In genomic region chrX:159371831-159372752, GRCm38 (mm10) we compare ENCODE assay signal across 8 mouse cellular contexts. TPM values are rescaled to one million over a fixed set of nuclear protein-coding genes. Genes with fewer than 3 reads are reported as not detected.
A peak's percentile ranks its signal among the peaks of the same experiment; 100 is the strongest.
DNase-seq lines count a peak whose midpoint lies in the region; ATAC-seq lines count a peak whose summit lies in the region.

TSS of gene Eif1ax (plus strand) at chrX:159372178.

- no peaks in the 10 kb centered on the region for H3K4me1 ChIP-seq in hindbrain, embryonic 12.5 days

- WGBS in hindbrain, embryonic 12.5 days = 25% methylated on average over 48 of the region's 76 CpGs

- peak within 1 kb of the TSS; percentile 47 for H3K4me2 ChIP-seq in hindbrain, embryonic 12.5 days (replicated peaks)

- no peaks in the 10 kb centered on the region for H3K27me3 ChIP-seq in hindbrain, embryonic 12.5 days

- ATAC-seq in hindbrain, embryonic 12.5 days (ENCODE audit: low FRiP score) = peak; percentile 96

- H3K4me3 ChIP-seq in hindbrain, embryonic 12.5 days = peak within 1 kb of the TSS; percentile 64

- peak; percentile 95 for DNase-seq in Muller cell, postnatal 12 days (ENCODE audit: inconsistent ontology term)
- DNase-seq in cerebellum, adult 9-11 months = peak; percentile 78
- DNase-seq in frontal cortex, postnatal 10 days (ENCODE audit: low spot score in 2 of 2) = peak; percentile 50 to 56
- peak; percentile 43 to 60 for DNase-seq in layer of hippocampus, postnatal 14 days (ENCODE audit: low spot score in 2 of 2)
- DNase-seq in lung, postnatal 14 days = peak; percentile 78
- DNase-seq in retina, adult 2 months (ENCODE audit: low read depth, low spot score) = peak; percentile 40
- DNase-seq in thymus, postnatal 36 days = peak; percentile 75 to 86

- H3K9me3 ChIP-seq in hindbrain, embryonic 12.5 days (replicated peaks) = no peaks in the 10 kb centered on the region

- H3K9ac ChIP-seq in hindbrain, embryonic 12.5 days = peak within 1 kb of the TSS; percentile 67

- H3K36me3 ChIP-seq in hindbrain, embryonic 12.5 days = 0 out of 2 replicates have a peak, but pooled peaks cover 6% of the 10 kb centered on the region

- H3K27ac ChIP-seq in hindbrain, embryonic 12.5 days = peak within 1 kb of the TSS; percentile 73

RNA-seq across cellular contexts. Expression of gene Eif1ax, which starts in this region (rescaled TPM):
- 129 and 131 TPM in 2 replicates for polyA plus RNA-seq in hindbrain, embryonic 12.5 days (2016; fragmentation: Nextera tagmentation; extraction: Ambion mirVana)
- total RNA-seq in layer of hippocampus, postnatal 14 days (2021) = 100 to 1,000 TPM; 141 to 148 TPM

Comparison
In these comparisons a context has a peak if more than half of its experiments do, and no peak if none do; other contexts are left out.
1. Peak in every context shown above with its lines: DNase-seq, ATAC-seq, H3K4me3 ChIP-seq and H3K27ac ChIP-seq.
2. DNase-seq: peak in every context shown above with its lines; median percentile 95 in Muller cell, postnatal 12 days; 80 in thymus, postnatal 36 days; 78 in cerebellum, adult 9-11 months; 78 in lung, postnatal 14 days; 53 in frontal cortex, postnatal 10 days; 52 in layer of hippocampus, postnatal 14 days; 40 in retina, adult 2 months.